Mouse (Mus musculus) kidney, adult 9 months (tissue): ENCODE data around the gene Nap1l5.
A peak's percentile ranks its signal among the peaks of the same experiment; 100 is the strongest.

Source experiments
- DNase-seq: peaks from one replicate; pipeline ENCODE4 v3.0.0; 2022

The Nap1l5 gene

DNA sequence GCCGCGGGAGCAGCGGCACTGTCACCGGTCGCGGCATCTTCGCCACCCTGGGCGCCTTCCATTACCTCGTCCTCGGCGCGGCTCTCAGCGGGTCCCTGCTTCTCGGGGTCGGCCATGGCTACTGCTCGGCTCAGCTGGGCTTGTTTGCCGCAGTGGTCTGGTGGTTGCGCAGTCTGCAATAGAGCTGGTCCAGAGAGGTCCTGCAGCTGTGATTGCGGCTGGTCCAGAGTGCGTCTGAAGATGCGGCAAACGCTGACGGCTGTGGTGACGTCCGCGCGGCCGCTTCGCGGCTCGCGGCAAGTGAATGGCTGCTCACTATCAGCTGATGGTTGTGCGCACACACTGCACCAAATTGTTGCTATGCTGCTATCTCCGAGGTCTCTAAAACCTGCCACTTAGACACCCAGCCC, at the start of gene Nap1l5:
TSS of gene Nap1l5 (minus strand) at position 225 of the 410 bp plus-strand sequence.
- peak; percentile 24 for DNase-seq

- peak; percentile 85 for DNase-seq
Observed at GRCm38 (mm10) chr6:58951128-58951992, 44.5 kb upstream of the Nap1l5 start.

DNA sequence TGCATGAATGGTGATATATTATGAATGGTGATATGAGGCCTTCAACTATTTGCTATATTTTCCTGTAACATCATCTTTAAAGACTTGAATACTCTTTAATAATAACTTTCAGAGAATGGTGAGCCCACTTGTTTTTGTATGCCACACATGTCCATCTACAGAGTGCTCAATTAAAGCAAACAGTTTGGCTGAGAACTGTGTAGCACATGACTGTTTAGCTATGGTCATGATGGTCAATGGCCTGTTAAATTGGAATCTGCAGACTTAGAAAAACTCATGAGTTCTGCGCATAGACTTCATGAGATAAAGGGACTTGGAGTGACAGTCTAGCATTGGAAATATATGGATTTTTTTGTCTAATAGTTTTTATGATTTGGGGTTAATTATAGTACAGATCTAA, 43.5 kb upstream of the Nap1l5 start:
- DNase-seq = peak; percentile 56

GRCm38 (mm10) chr6:58946840-58947239, 40.0 kb upstream of the Nap1l5 start:
- DNase-seq = no peak

- no peak for DNase-seq
Observed at GRCm38 (mm10) chr6:58946246-58946645, 39.4 kb upstream of the Nap1l5 start.

DNA sequence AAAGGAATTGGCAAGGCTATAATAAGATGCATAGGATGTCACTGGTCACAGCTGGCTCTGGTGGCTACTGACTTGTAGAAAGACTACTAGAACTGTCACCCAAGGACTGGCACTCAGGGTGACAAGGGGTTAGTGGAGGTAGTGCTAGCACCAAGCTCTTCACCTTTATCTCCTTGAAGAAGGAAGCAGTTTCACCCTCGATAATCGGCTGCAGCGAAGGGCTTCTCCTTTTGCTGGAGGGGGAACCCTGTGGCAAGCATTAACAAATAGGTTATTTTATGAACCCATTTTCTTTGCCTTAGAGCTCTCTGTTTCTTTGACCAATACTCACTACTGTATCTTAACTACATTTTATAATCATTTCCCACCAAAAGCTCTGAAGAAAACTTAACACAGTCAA, 37.1 kb upstream of the Nap1l5 start:
- DNase-seq = no peak

GRCm38 (mm10) chr6:58942276-58942675, 35.4 kb upstream of the Nap1l5 start:
- no peak for DNase-seq

- DNase-seq = peak; percentile 32
Observed at GRCm38 (mm10) chr6:58937726-58938125, 30.9 kb upstream of the Nap1l5 start.

DNA sequence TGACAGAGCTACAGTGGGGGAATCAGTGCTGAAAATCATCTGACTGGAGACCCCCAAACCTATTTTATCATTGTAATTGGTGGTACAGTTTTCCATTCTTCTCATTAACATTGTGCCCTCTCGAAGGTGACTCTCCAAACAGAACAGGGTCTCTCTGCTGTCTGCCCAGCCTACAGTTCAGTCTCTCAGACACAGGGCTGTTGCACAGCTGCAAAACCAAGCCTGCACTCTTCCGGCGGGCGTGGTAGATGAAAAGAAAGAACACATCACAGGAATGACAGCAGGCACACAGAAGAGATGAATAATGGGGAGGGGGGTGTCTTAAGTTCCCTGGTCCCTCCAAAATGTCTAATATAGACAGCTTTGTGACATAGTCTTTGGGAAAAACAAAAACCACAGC, 27.3 kb upstream of the Nap1l5 start:
- DNase-seq = no peak

DNA sequence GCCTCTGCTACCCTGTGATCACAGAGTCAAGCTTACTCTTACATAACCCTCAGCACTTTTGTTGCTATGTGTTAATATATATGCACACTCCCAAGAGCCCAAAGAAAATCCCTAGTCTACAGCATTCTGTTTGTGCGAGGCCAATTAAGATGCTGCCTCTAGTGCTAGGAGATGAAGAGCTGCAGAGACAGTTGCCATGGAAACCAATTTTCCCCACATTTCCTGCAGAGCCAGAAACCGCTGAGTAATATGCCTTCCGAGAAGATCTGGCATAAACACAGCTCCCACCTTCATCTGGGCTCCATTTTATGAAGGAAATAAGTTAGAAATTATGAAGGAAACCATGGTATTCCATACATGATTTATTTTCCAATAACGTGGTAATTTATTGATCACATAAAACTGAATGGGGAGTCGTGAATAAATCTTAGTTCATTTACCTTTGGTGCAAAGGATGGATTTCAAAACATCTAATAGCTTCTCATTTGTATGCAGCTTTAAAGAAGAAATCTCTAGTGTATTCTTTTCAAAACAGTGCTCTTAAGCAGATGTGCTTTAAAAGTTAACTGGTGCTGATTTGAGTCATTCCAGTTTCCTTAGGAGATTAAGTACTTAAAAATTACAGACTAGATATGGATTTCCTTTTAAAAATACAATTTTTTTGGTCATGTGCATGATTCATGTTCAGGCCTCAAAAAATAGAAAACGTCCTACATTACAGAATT, 26.5 kb upstream of the Nap1l5 start:
- no peak for DNase-seq

DNA sequence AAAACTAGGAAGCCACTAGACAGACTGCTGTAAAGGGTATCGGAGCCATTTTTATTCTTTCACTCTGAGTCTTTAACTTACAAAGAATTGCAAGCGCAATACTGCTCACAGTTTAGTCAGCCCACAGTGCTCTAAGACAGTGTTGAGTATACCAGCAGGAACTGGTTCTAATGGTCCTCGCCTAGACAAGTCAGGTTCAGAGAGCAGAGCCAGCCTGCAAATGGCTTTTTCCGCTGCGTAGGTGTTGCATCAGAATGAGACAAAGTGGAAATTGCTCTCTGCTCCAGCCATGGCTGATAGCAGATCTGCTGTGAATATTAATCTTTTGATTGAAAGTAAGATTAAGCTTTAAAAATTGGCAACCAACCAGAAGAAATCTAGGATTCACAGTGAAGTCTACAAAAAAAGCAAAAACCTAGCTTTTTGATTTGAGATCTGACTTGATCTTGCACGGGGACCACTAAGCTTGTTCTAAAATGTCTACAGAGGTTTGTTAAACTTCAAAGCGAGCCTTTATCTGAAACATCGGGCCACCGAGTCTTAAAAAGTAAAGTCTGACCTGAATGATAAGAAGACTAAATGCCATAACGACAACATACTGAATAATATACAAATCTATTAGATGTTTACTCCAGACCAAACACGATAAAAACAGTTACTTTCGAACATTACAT, 25.8 kb upstream of the Nap1l5 start:
- DNase-seq = no peak

DNA sequence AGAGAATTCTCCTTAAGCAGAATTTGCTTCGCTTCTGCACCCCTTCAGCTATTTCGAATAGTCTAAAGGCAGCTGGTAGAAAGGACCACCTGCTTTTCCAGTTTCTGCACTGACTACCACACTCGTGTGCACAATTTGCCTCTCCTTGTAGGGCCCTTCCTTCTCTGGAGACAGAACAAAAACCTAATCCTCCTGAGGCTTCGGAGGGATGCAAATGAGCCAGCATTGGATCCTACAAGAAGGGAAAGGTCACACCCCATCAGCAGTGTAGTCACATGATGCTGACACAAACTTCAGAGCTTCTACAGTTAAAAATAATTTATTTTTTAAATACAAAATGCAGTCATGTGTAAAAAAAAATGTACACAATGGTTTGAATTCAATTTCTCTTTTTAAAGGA, 24.3 kb upstream of the Nap1l5 start:
- DNase-seq = no peak

- peak; percentile 47 for DNase-seq
Observed at GRCm38 (mm10) chr6:58929911-58930431, 23.1 kb upstream of the Nap1l5 start.

GRCm38 (mm10) chr6:58927881-58928280, 21.0 kb upstream of the Nap1l5 start:
- DNase-seq = peak; percentile 78

- no peak for DNase-seq
Observed at GRCm38 (mm10) chr6:58922511-58922910, 15.6 kb upstream of the Nap1l5 start.

- DNase-seq = peak; percentile 56
Observed at GRCm38 (mm10) chr6:58921623-58922022, 14.7 kb upstream of the Nap1l5 start.

DNA sequence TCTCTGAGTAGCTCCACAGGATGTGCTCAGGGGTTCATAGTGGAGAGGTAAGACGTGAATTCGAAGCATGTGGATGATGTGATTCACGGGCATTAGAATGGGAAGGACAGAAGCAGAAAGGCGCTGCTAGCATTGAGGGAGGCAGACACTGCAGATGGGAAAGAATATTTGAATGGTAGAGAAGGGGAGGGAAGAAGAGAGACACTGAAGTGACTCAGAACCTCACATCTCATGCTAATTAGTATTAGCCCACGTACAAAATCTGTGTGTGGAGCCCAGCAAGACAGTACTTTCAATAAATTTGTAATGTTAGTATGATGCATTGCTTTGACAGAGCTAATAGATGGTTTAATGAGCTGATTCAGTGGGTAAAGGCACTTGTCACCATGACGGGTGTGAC, 13.9 kb upstream of the Nap1l5 start:
- no peak for DNase-seq

GRCm38 (mm10) chr6:58916498-58916897, 9.6 kb upstream of the Nap1l5 start:
- DNase-seq = no peak

DNA sequence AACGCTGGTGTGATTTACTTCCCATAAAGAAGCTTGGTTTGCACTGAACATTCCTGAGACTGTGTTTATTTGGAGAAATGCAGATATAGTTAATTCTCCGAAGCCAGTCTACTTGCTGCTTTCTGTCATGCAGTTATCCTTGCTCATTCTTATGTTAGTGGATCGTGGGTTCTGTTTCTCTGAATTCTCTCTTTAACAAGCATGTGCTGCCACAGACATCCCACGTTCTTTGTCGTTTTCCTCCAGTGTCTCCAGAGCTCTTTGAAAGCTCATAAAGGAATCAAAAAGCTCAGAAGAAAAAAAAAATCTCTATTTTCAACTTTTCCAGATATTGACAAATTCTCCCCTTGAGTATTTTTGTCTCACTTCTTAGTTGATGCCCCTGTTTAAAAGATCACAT, 7.1 kb upstream of the Nap1l5 start:
- no peak for DNase-seq

- no peak for DNase-seq
Observed at GRCm38 (mm10) chr6:58913551-58913950, 6.7 kb upstream of the Nap1l5 start.

GRCm38 (mm10) chr6:58912842-58913241, 6.0 kb upstream of the Nap1l5 start:
- no peak for DNase-seq

DNA sequence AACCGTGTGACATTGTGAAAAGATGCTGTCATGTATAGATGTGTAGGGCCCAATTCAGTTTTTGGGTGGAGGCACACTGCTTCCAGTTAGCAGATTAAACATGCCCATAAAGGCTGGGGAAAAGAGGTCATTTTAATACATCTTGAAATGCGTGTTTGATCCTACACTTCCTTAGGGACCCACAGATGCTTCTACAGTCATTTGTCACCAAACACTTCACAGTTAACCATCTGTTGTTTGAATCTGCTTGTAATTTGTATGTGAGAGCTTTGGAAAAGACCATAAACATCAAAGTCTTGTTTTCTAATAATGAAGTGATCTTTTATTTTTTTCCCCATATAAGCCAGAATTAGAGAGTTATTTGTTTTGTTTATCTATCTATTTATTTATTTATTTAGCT, 915 bp upstream of the Nap1l5 start:
- no peak for DNase-seq

DNA sequence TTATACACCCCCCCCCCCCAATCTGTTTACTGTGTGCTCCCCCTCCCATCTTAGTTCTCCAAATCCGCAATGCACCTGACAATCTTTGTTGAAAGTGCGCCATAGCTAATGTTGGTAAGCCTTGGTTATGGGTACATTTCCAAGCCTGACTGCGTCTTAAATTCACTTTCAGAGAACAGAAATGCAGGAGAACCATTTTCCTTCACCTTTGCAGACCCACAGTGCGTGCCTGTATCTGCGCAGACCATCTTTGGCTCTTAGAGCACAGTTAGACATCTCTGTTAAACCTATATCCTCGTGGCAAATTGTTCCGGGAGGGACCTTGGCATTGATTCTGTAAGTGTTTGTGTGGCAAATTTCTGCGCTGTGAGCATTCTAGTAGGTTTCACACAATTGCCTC, 460 bp upstream of the Nap1l5 start:
- no peak for DNase-seq
